Mouse (Mus musculus) cerebellum, adult 9-10 months (tissue): Measurements from ENCODE around the gene Sp140.
"Not testable (repeated sequence)": the region's sequence is repeated elsewhere in the genome, so short reads cannot be mapped to it uniquely, and the experiment has no call there.

ENCODE experiments used
- DNase-seq: peaks from one replicate; pipeline ENCODE4 v3.0.0; 2022

Sp140 gene

GRCm38 (mm10) chr1:85650524-85650923, 50.3 kb downstream of the Sp140 start:
- DNase-seq, result not testable (repeated sequence)

- not testable (repeated sequence) for DNase-seq
These were observed 51.6 kb downstream of the Sp140 start for GRCm38 (mm10) chr1:85651770-85652275.

GRCm38 (mm10) chr1:85657211-85657610, 57.0 kb downstream of the Sp140 start:
- DNase-seq, result not testable (repeated sequence)

- no peak for DNase-seq
These were observed 64.1 kb downstream of the Sp140 start for GRCm38 (mm10) chr1:85664266-85664665.

DNA sequence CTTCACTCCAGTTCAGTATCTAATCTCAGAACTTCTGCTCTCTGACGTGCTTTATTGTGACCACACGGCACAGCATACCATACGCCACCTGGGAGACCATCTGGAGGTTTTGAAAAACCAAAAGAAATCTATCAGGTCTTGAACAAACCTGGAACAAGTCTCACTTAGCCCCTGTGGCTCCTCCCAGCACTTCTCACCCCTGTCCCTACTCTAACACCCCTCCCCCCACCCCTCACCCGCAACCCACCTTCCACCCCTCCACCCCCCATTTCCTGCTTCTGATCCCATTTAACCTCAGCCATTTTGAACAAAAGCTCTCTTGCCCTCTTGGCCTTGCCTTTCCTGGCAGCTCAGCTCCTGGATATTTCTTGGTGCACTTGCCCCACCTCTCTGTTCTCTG, 80.0 kb downstream of the Sp140 start:
- DNase-seq, result no peak

DNA sequence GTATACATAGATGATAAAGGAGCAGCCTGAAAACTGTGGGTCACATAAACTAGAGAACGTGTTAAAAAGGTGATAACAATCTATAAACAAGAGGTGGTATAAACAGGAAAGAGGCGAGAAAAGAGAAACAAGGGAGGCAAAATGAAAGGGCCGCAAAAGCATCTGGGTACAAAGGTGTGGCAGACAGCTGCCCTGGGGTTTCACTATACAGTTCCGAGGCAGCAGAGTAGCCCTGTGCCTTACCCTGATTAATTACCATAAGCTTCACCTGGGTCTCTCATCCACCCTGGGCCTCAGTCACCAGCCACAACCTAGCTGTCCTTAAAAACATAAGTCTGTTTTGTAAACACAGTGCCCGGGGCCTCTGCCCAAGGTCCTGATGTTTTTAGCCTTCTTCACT, 86.5 kb downstream of the Sp140 start:
- no peak for DNase-seq

DNA sequence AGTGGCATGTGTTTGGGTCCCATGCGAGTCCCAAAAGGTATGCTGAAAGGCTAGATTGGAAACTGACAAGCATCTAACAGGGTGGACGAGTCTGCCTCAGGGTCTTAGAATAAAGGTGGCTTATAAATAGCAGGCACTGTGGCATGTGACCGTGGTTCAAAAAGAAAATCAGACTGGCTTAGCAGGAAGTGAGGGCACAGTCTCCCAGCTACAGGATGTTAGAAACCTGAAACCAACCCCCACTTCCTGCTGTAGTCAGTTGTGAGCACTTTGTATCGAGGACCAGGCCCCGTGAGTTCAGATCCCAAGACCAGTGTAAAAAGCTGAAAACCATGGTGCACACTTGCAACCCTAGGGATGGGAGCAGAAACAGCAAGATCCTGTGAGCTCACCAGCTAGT, 87.2 kb downstream of the Sp140 start:
- DNase-seq, result no peak

DNA sequence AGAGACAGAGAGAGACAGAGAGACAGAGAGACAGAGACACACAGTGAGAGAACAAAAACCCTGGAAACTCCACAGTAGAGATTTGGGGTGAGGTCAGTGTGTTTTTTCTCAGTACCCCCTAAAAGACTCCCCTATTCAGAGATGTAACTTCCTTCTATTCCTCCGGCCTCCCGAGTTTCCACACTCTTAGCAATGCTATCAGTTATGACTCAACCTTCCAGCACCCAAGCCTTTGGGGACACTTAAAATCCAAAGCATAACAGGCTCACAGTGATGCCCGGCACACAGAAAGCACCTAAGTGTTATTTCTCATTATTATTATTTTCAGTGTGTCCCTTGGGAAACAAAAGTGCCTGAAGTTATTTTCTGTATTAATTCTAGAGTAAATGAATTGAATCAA, 90.4 kb downstream of the Sp140 start:
- DNase-seq, result no peak

DNA sequence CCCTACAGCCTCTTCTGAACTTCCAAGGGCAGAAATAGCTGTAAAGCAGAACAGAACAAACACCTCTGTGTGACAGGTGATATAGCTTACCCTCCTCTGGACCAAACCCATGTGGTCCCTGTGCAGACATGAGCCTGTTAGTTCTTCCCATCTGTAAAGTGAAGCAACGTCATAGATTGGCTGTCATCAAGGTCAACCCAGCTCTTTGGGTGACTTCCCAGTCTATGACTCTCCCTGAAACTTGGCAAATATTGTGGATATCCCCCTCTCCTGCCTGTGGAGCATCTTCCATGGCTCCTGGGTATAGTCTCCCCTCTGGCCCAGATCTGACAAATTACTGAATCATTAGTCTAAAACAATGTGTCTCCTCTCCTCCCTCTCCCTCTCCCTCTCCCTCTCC, 92.1 kb downstream of the Sp140 start:
- DNase-seq, result no peak

GRCm38 (mm10) chr1:85693280-85693679, 93.1 kb downstream of the Sp140 start:
- no peak for DNase-seq
